Mouse (Mus musculus): ENCODE measurements around the gene Slc25a3. TPM values are rescaled to one million over a fixed set of nuclear protein-coding genes. Genes with fewer than 3 reads are reported as not detected.

Gene Slc25a3
- 523 and 571 TPM in 2 replicates for polyA plus RNA-seq (2015; fragmentation: Nextera tagmentation; extraction: Ambion mirVana)

DNA sequence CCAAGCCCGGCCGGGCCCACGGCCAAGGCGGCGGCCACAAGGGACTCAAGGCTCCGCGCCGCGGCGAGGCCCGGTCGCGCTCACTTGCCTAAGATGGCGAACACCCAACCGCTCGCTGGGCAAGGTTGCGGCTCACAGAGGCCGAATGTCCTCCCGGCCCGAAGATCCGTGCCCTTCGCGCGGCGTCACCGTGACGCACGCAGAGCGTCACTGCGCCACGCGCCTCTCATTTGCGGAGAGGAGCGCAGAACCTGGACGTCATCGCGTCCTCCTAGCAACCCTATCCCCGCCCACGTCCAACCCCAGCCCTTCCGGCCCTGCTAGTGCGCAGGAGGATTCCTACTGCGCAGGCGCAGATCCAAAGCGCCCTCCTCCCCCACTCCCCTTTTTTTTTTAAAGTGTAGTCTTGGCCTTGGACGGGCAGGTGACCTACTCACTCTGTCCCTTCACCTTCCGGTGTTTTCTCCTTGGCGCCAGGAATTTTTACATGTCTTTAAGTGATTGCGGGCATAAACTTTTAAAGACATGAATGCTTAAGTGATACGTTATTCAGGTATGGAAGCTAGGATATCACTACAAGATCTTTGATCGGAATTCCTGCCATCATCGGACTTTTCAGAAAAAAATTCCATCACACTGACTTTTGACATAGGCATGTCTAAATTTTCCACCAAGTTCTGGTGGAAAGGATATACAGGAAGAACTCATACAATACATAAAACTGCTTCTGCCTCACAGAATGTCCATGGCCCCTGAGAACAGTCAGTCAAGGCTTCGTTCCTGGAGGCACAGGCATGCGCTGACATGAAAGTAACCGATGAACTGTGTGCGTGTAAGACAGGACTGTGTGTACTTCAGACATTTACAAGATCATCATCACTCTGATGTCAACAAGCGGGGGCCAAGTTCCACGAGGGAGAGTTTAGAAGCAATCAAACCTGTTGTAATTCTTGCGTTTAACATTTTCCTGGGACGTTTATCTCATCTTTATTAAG is at the start of gene Slc25a3:
Slc25a3 (minus strand) TSS at position 232 of the 995 bp plus-strand sequence.
- WGBS: 14% methylated on average over 59 of the region's 59 CpGs
- Histone ChIP-seq H3K36me3 (ENCODE audit: control insufficient read depth, insufficient read depth, low read length) (peaks cover 6% of the 10 kb centered on the region; the same call in 1 of the 2 replicates), H3K4me1 (ENCODE audit: control insufficient read depth, insufficient read depth, low read length) (peaks cover 20% of the 10 kb centered on the region), H3K27me3 (ENCODE audit: control insufficient read depth, insufficient read depth, low read depth, low read length) (no peaks in the 10 kb centered on the region), H3K27ac (ENCODE audit: low read length) (peak within 1 kb of the TSS; percentile 93), H3K9me3 (replicated peaks; ENCODE audit: control insufficient read depth, low read length, poor library complexity, severe bottlenecking) (no peaks in the 10 kb centered on the region), H3K9ac (ENCODE audit: low read depth, low read length) (peak within 1 kb of the TSS; percentile 92), H3K4me3 (ENCODE audit: low read depth, low read length) (peak within 1 kb of the TSS; percentile 85), H3K4me2 (ENCODE audit: low read length) (peak within 1 kb of the TSS; percentile 82)
- ATAC-seq: peak; percentile 100

DNA sequence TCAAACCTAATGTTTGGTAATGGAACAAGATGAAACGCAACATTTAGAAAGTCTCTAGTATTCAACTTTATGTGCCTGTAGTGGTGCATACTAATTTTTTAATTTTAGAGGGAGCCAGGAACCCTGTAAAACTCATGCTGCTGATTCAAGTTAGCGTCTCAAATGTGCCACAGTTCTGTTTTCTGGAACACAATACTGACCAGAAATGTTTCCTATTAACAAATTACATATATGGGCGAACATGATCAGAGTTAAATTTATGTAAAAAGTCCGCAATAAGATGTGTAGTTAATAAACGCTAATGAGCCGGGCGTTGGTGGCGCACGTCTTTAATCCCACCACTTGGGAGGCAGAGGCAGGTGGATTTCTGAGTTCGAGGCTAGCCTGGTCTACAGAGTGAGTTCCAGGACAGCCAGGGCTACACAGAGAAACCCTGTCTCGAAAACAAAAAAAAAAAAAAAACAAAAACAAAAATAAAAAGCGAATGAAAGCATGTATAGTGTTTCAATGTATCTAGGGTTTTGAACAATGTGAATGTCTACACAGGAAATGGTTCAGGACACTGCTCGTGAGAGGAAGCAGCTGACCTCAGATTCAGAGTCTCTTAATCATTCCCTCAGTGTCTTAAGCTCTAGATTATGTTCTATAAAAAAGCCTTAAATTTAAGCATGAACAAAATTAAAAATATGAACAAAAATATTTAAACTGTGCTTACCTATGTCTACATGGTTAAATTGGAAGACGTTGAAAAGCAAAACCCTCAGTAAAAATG is 48.7 kb upstream of the Slc25a3 start:
- peak overlapping the region; percentile 99 for H3K27ac ChIP-seq (ENCODE audit: low read length)
- peak overlapping the region; percentile 70 for H3K4me2 ChIP-seq (ENCODE audit: low read length)
- no peaks in the 10 kb centered on the region for H3K36me3 ChIP-seq (ENCODE audit: control insufficient read depth, insufficient read depth, low read length)
- peak overlapping the region; percentile 95 for H3K9ac ChIP-seq (ENCODE audit: low read depth, low read length)
- no peak for ATAC-seq
- H3K9me3 ChIP-seq (replicated peaks; ENCODE audit: control insufficient read depth, low read length, poor library complexity, severe bottlenecking): no peaks in the 10 kb centered on the region
- H3K27me3 ChIP-seq (ENCODE audit: control insufficient read depth, insufficient read depth, low read depth, low read length): no peaks in the 10 kb centered on the region
- H3K4me1 ChIP-seq (ENCODE audit: control insufficient read depth, insufficient read depth, low read length): peaks cover 18% of the 10 kb centered on the region
- 83% methylated on average over 14 of the region's 14 CpGs for WGBS
- H3K4me3 ChIP-seq (ENCODE audit: low read depth, low read length): peak overlapping the region; percentile 96

DNA sequence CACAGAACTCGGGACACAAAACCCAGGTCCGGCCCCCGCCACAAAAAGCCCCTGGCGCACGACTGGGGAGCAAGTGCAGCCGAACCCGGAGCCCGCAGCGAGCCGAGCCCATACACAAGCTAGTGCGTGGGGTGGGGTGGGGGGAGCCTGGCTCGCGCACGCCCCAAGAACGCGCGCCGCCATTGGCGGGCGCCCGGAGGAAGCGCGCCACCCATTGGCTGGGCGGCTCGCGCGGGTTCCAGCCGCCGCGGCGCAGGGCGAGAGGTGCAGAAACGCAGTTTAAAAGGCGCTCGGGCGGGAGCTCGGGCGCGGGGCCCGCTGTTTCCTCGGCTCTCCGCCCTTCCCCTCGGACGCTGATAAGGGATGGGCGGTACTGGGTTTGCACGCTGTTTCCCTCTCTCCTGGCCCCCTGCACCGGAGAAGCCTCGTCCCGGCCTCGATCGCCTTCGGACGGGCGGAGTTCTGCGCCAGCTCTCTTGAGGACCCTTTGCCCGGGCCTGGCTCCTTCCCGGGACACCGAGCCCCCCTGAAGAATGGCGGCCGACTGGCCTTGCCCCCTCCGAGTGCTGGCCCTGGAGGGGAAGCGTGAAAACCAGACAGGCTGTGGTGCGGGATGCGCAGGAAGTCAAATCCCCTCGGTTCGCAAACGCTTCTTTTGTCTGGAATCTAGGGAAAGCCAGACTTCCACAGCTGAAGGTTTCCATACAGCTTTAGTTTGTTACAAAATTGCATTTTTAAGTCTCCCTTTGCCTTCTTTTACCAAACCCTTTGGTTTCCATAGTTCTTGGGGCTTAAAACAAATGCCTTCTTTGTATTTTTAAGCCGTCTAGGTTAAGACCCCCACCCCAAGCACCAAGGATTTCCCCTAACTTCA is 47.8 kb upstream of the Slc25a3 start:
- Histone ChIP-seq H3K36me3 (ENCODE audit: control insufficient read depth, insufficient read depth, low read length) (no peaks in the 10 kb centered on the region), H3K9ac (ENCODE audit: low read depth, low read length) (peak overlapping the region; percentile 95), H3K9me3 (replicated peaks; ENCODE audit: control insufficient read depth, low read length, poor library complexity, severe bottlenecking) (no peaks in the 10 kb centered on the region), H3K4me1 (ENCODE audit: control insufficient read depth, insufficient read depth, low read length) (peaks cover 22% of the 10 kb centered on the region), H3K27me3 (ENCODE audit: control insufficient read depth, insufficient read depth, low read depth, low read length) (no peaks in the 10 kb centered on the region), H3K4me2 (ENCODE audit: low read length) (peak overlapping the region; percentile 70), H3K27ac (ENCODE audit: low read length) (peak overlapping the region; percentile 99), H3K4me3 (ENCODE audit: low read depth, low read length) (peak overlapping the region; percentile 96)
- WGBS: 0% methylated on average over 57 of the region's 68 CpGs
- ATAC-seq: peak; percentile 97

DNA sequence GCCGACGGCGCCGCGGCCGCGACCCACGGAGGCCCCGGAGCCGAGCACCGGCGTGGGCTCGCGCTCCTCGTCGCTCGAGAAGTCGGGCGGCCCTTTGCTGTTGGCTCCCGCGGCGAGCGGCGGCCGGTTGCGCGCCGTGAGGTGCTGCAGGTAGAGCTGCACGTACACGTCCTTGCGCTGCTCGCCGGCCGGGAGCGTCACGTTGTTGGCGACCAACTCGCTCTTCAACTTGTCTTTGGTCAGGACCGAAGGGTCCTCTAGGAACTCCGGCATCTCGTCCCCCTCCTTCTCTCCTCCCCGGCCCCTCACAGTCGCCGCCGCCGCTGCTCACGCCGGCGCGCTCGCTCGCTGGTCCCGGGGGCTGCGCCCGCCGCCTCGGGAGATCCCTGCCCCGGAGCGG is 47.2 kb upstream of the Slc25a3 start:
- Histone ChIP-seq H3K27me3 (ENCODE audit: control insufficient read depth, insufficient read depth, low read depth, low read length) (no peaks in the 10 kb centered on the region), H3K9ac (ENCODE audit: low read depth, low read length) (peak overlapping the region; percentile 95), H3K4me3 (ENCODE audit: low read depth, low read length) (peak overlapping the region; percentile 96), H3K27ac (ENCODE audit: low read length) (peak overlapping the region; percentile 99), H3K4me1 (ENCODE audit: control insufficient read depth, insufficient read depth, low read length) (peaks cover 22% of the 10 kb centered on the region), H3K9me3 (replicated peaks; ENCODE audit: control insufficient read depth, low read length, poor library complexity, severe bottlenecking) (no peaks in the 10 kb centered on the region), H3K36me3 (ENCODE audit: control insufficient read depth, insufficient read depth, low read length) (no peaks in the 10 kb centered on the region), H3K4me2 (ENCODE audit: low read length) (peak overlapping the region; percentile 62)
- WGBS: 0% methylated on average over 49 of the region's 59 CpGs
- peak; percentile 79 for ATAC-seq

DNA sequence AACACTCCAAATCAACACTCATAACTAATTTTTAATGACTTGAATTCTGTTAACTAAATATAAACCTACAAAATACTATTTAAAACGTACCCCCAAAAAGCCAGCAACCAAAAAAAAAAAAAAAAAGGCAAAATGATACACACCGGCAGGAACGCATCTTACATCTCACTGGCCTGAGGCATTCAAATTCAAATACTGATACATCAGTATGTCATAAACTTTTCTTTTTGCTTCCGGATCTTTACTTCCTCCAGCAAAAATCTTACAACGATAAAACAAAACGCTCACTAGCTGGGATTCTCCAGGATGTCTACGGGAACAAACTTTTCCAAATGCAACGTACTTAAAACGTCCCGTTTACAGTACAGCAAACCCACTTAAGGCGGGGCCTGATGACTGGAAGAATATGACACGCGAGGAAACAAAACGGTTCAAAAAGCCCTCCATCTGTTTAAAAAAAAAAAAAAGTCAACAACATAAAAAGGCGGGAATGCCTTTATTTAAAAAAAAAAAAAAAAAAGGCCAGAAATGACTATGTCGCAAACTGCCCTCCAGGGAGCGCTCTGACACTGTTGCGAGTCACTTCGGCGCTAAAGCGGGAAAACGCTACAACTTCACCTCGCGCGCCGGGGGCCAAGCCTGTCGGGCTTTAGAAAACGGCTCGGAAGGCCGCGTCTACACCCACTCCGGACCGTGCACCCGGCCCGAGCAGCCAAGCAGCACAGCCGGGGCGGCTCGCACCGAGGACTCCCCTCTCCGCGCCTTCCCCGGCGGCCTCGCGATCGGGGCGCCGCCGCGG is 46.5 kb upstream of the Slc25a3 start:
- WGBS: 1% methylated on average over 38 of the region's 50 CpGs
- ATAC-seq: peak; percentile 55
- H3K27me3 ChIP-seq (ENCODE audit: control insufficient read depth, insufficient read depth, low read depth, low read length): no peaks in the 10 kb centered on the region
- H3K9ac ChIP-seq (ENCODE audit: low read depth, low read length): peak overlapping the region; percentile 95
- H3K4me1 ChIP-seq (ENCODE audit: control insufficient read depth, insufficient read depth, low read length): peaks cover 22% of the 10 kb centered on the region
- H3K9me3 ChIP-seq (replicated peaks; ENCODE audit: control insufficient read depth, low read length, poor library complexity, severe bottlenecking): no peaks in the 10 kb centered on the region
- H3K27ac ChIP-seq (ENCODE audit: low read length): peak overlapping the region; percentile 99
- H3K36me3 ChIP-seq (ENCODE audit: control insufficient read depth, insufficient read depth, low read length): no peaks in the 10 kb centered on the region
- H3K4me2 ChIP-seq (ENCODE audit: low read length): peak overlapping the region; percentile 62
- peak overlapping the region; percentile 96 for H3K4me3 ChIP-seq (ENCODE audit: low read depth, low read length)

DNA sequence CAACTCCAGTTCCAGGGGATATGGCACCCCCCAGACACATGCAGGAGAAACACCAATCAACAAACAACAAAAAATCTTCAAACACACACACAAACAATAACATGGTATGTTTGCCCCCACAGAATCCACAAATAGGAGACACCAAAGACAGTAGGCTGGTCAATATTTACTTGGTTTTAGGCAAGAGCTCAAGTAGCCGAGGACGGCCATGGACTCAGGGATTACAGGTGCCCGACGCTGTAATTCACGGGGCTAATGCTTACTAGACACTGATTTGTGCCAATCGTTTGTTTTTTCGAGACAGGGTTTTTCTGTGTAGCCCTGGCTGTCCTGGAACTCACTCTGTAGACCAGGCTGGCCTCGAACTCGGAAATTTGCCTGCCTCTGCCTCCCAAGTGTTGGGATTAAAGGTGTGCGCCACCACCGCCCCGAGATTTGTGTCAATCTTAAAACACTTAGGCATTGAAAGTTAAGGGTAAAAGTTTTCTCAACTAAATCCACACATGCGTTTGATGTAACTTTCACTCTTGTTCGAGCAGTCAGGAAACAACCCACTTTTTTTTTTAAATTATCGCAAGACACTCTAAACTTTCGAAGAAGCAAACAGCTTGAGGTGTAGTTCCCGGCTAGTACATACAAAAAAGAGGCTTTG is 45.7 kb upstream of the Slc25a3 start:
- peak overlapping the region; percentile 96 for H3K4me3 ChIP-seq (ENCODE audit: low read depth, low read length)
- no peaks in the 10 kb centered on the region for H3K36me3 ChIP-seq (ENCODE audit: control insufficient read depth, insufficient read depth, low read length)
- H3K9me3 ChIP-seq (replicated peaks; ENCODE audit: control insufficient read depth, low read length, poor library complexity, severe bottlenecking): no peaks in the 10 kb centered on the region
- 40% methylated on average over 17 of the region's 17 CpGs for WGBS
- H3K9ac ChIP-seq (ENCODE audit: low read depth, low read length): no peak overlapping the region
- H3K4me2 ChIP-seq (ENCODE audit: low read length): peak overlapping the region; percentile 62
- no peaks in the 10 kb centered on the region for H3K27me3 ChIP-seq (ENCODE audit: control insufficient read depth, insufficient read depth, low read depth, low read length)
- H3K27ac ChIP-seq (ENCODE audit: low read length): no peak overlapping the region
- no peak for ATAC-seq
- H3K4me1 ChIP-seq (ENCODE audit: control insufficient read depth, insufficient read depth, low read length): peaks cover 22% of the 10 kb centered on the region

DNA sequence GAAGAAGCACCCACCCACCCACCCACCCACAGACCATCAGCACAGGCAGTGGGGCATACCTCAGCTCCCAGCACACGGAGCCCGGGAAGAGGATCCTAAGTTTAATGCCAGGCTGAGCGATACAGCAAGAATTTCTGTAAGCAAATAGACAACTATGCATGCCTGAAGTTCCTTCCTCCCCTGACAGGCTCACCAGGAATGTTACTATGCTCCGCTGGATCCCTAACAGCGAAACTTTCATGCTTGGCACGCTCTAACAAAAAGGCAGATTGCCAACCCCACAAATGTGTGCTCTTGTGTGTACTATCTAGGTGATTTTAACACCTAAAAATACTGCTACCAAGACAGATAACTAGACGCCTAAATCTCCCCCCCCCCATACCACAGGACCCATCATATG is 43.5 kb upstream of the Slc25a3 start:
- Histone ChIP-seq H3K27me3 (ENCODE audit: control insufficient read depth, insufficient read depth, low read depth, low read length) (no peaks in the 10 kb centered on the region), H3K9ac (ENCODE audit: low read depth, low read length) (no peak overlapping the region), H3K36me3 (ENCODE audit: control insufficient read depth, insufficient read depth, low read length) (peaks cover 8% of the 10 kb centered on the region), H3K9me3 (replicated peaks; ENCODE audit: control insufficient read depth, low read length, poor library complexity, severe bottlenecking) (no peaks in the 10 kb centered on the region), H3K4me1 (ENCODE audit: control insufficient read depth, insufficient read depth, low read length) (peaks cover 22% of the 10 kb centered on the region), H3K27ac (ENCODE audit: low read length) (no peak overlapping the region), H3K4me3 (ENCODE audit: low read depth, low read length) (no peak overlapping the region), H3K4me2 (ENCODE audit: low read length) (no peak overlapping the region; the same call in 1 of the 2 replicates)
- WGBS: 55% methylated on average over 7 of the region's 7 CpGs
- no peak for ATAC-seq

All from midbrain, embryonic 16.5 days (tissue).